Mouse (Mus musculus) v-Abl transformed pro-B cells (cell line): ENCODE measurements around the gene Cdkl1.

ENCODE experiments used
- in situ Hi-C, 2 experiments: fragments of 400-800 bp; cut with MboI; formaldehyde crosslinking; loops; one replicate each; pipeline ENCODE4 v1.15.1; 2025; ENCODE audit not compliant: unreplicated experiment in 2 of 2

Gene Cdkl1

DNA sequence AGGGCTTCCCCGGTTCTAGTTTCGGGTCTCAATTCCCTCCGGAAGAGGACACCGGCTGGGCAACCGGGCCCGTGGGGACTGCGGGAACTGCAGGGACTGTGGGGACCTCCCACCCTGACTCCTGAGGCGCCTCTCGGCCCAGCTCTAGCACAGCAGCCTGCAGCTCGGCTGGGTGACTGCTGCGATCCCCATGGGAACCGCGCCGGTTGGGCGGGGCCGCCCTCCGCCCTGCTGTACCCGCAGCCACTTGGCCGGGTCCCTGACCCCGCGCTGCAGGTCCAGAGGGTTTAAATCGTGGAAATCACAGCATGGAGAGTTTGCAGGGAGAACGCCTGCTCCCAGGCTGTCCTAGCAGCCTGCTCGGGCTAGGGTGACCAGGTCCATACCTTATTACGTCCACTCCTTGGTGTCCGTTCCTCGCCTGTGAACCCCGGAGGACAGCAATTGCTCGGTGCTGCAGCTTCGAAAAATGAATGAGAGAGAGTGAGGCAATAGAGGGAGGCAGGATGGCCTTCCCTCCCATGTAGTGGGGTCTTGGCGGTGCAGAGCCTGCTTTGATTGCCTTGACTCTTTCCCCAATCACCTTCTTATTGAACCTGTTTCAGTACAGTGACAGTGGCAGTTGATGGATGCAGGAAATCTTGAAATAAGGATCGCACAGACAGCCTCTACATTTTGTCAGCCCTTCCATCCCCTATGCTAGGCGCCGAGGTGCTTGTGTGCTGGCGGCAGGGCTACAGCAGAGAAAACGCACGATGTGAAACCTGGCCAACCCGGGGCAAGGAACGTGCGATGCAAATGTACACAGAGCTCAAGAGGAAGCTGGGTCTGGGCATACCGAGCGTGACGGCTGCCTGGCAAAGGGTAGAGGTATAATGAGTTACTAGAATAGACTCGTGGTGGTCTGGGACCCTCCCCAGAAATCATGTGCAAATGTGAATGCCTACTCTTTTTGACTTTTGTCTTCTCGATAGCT is at the start of gene Cdkl1:
Gene Cdkl1, minus strand, starts transcription at position 738 of the 976 bp plus-strand sequence.
- in situ Hi-C loops, result no loop called here

DNA sequence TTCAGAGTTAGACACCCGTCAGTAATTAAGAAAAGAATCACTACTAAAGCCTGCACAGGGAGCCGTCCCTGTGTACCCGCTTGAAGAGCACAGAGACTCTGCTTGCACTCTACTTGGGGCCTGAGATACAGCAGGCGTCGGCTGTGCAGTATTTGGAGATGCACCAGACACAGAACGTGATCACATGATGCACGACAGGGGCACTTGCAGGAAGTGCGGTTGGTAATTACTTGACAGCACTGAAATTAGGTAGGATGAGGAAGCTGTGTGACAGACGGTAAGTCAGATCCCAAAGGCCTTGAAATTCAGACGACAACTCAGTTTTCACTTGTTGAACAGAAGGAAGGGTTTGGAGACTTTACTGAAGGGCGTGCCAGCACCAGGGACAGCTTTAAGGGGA is 47.3 kb upstream of the Cdkl1 start:
- in situ Hi-C loops, result no loop called here

DNA sequence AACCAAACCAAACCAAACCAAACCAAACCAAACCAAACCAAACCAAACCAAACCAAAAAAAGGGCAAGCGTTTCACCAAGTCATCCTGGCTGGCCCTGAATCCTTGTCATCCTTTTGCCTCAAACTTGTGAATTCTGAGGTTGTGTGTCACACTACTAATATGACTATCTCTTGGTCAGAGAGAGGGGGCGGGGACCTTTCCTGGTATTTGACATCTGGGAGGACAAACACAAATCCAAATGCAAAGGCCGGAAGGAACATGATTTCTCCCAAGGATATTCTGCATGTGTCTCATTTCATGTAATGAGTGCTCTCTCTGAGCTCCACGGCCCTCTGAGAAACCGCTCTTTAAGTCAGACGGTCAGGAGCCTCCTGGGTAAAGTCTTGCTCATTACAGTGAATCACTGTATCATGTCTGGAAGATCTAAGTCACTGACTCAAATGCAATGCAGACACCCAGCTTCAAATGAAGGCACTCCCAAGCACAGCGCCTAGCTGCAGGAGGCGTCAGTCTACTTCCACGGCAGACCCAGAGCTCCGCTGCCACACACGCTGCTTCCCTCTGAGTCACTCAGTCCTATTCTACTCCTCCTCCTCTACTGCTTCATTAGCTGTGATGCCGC is 43.0 kb upstream of the Cdkl1 start:
- in situ Hi-C loops, result no loop called here

DNA sequence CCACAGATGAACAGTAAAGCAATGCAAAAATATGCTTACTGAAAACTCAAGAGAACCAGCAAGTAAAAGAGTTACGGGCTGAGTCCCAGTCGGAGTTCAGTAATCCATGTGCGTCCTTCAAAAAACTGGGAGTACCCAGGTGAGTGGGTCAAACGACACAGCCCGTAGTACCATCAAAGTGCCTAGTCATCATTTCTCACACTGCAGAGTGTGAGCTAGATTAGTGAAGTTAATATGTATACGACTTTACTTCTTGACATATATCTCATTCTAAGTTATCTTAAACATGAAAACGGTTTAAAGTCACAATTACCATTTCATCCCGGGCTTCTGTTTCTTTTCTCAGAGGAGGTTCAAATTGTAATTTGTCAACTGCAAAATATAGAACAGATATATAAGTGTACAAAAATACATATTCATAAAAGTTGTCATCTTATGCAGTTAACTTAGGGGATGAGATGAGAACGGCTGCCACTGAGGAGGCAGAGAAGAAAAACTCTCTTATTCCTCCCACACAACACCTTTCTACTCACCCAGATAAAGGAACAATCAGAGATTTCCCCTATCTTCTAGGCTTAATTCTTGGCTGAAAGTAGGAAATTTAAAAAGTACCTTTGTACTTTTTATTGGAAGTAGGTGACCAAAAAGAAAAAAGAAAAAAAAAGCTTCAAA is 40.3 kb upstream of the Cdkl1 start:
- in situ Hi-C loops, result no loop called here

DNA sequence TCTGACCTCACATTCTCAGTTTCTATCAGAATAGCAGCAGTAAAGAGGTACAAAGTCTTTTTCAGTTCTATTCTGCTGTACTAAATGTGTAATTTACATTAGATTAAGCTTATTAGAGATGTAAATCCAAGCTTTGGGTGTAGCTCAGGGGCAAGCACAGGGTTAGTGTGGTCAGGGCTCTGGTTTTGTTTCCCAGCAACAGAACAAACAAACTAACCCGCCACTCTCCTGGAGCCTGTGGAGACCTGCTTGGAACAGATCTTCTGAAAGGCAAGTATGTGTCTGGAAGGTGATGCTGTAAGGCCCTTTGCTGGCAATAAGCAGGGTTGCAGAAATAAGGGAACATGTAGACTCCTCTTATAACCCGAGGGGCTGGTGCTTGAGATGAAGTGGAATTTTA is 37.1 kb upstream of the Cdkl1 start:
- in situ Hi-C loops, result no loop called here

DNA sequence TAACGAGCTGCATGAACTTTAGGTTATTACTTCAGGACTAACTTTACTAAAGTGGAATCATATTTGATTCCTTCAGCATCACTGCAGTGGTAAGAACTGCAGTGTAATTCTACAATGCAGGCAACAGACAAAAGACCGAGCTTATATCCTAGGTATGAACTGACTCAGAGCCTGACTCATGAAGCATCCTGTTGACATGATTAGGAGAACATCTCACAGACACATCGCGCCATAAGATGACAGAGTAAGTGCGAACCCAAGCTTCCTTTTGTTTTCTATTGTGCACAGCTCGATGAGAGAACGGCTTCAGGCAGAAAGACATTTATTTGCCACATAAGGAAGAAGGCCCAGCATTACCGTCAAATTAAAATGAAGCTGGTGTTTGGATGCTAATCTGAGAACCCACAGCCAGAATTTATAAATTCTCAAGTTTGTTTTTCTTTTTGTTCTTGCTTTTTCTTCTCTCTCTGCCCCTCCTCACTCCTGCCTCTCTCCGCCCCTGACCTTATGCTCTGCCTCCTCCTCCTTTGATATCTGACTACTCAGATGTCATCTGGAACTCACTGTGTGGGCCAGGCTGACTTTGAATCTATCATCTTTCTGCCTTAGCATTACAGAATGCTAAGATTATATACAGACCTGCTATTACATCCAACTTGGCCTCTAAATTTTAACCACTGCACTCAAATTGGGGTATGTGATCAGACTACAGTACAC is 34.0 kb upstream of the Cdkl1 start:
- in situ Hi-C loops, result no loop called here

DNA sequence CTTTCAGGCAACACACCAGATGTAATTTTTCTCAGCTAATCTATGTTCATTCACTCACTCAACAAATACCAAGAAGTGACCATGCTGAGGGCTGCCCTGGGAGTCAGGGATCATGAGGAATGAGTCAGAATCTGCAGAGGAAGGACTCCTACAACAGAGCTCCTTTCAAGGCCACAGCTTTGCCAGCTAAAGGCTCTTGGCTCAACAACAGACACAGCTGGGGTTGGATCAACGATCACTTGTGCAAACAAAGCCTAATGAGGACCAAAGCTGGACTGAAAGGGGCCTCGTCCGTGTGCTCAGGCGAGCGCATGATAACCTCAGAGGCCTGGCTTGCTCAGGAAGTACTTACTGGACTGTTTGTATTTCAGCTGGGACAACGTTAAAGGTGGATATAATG is 23.2 kb upstream of the Cdkl1 start:
- in situ Hi-C loops, result no loop called here

DNA sequence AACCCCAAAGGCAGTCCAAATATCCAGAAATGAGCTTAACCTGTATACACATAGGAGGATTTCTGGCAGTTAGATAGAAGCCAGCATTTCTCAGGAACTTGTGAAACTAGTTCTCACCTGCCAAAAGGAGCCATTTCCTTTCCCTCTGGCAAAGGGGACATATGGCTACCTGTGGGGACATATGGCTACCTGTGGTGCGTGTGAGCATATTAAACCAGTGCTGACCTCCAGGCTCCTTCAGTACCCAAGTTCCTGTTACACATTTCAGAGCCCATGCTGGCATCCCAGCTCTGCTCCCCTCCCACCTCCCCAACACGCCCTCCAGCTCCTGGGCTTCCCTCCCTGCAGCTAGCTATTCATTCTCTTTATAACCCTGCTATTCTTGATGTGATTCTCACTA is 22.5 kb upstream of the Cdkl1 start:
- in situ Hi-C loops, result no loop called here

DNA sequence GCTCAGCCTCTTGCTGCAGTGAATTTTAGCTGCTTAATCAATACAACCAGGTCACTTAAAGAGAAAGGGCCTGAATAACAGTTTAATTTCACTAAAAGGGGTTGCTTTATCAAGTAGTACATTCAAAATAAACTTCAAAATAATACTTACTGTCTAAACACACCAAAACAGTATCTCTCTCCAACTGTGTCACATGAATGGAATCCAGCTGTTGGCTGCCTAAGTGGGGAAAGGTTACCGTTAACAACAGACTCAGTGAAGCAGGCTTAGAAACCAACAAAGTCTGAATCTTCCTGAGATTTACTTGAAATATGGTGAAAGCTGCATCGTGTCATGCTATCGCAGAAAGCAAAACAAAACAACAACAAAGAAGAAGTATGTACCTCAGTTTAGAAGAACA is 21.9 kb upstream of the Cdkl1 start:
- in situ Hi-C loops, result no loop called here

DNA sequence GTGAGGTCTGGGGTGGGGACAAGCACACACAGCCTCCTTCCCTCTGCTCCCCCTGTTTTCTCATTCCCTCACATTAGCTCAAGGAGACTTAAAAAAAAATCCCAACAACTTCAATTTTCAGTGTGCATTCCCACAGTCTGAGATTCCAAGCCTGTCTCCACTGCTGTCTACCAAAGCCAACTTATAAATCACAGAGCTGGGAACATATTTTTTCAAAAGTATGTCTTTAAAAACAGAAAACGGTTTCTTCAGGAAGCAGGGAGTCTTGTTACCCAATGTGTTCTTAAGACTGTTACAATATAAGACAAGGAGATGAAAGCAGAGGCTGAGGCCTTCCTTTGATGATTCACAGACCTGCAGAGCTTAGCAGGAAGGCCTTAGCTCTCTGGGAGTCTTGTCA is 20.9 kb upstream of the Cdkl1 start:
- in situ Hi-C loops, result no loop called here

DNA sequence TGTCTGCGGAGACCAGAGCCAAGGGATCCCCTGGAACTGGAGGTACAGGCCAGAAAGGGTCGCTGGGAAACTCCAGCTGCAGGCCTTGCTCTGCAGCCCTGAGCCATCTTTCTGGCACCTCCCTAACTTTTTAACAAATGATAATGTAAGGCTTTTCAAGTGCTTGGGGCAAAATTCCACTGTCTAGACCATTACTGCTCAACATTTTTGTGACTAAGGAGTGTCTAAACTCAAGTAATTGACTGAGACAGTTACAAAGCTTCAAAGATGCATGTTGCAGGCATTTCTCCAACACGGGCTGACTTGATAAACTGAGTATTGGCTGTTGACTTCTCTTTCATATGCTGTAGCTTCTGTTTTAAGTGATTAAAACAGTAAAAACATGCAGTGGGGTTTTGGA is 18.4 kb upstream of the Cdkl1 start:
- in situ Hi-C loops, result no loop called here

DNA sequence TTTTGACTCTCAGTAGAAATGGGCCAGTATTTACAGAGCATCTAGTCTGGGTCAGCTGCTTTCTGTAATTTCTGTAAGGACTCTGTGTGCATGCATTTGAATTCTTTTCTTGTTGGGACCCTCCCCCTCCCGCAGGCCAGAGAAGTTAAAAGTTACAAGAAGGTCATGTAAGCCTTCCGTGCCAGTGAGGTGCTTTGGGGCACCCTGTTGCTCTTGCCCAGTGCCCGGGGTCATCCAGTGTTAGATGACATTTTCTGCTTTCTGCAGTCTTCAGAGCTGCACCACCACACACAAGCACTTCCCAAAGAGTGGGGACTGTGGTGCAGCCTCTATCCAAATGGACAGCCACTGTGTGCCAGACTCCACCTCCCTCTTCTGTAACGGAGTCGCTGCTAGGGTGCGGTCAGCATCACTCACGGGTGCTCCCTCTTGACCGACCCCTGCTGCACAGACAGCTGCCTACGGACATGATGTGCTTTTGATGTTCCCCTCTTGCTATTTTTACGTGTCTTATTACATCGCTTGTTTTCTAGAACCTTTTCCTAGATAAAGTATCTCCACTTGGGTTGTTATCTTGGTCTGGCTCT is 16.4 kb upstream of the Cdkl1 start:
- in situ Hi-C loops, result no loop called here

DNA sequence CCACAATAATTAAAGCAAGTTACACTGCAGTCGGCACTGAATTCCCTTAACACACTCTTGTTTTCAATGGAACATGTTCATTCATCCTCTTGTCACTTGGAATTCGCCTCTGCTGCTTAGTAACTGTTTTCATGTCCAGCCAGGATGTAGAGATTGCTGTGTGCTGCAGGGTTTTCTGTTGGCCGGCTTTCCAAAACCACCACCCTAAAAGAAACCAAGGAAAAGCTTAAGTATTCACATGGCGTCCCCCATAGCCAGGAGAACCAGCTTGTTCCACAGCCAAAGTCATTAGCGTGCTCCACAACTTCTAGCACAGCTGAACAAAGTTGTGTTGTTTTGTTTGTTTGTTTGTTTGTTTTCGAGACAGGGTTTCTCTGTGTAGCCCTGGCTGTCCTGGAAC is 14.1 kb upstream of the Cdkl1 start:
- in situ Hi-C loops, result no loop called here

DNA sequence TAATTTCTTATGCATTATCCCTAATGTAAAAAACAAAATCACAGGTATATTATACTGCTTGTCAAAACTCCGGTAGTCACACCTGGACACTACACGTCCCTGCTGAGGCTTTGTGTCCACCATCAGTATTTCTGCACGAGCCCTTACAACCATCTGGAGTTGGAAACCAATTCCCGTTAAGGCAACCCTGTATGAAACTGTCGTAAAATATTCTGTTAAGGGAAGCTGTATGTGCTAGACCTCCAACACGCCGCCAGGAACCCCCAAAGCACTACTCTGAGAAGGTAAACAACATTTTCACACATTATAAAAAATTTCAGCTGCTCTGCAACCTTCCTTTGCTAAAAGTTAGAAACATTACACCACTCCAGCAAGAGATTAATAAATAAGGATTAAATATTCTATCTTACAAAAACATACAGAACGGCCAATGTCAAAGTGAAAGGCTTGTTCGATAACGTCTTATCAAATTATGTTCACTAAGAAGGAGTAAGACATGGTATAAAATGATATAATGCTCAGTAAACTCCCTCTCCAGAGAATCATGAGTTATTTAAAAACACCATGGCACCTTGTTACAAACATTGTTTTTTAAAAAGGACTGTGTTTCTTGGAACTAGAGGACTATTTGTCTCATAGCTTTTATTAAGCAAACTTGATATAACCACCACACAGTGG is 13.5 kb upstream of the Cdkl1 start:
- in situ Hi-C loops, result no loop called here

DNA sequence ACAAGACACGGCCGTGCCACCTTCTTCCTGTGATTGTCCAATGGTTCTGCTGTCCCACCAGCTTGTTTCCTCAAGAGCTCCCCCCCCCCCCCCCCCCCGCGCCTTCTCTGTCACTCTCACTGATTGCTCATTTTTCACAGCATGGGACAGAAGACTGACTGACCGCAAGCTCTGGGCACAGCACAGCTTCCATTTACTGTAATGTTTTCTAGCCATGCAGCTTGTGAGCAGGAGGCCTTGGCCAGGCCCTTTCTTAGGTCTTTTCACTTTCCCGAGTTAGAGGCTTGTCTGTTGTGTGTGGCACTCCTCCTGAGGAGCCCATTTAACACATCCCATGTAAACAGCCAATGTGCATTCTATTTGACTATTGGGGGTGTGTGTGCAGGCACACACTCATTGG is 12.1 kb upstream of the Cdkl1 start:
- in situ Hi-C loops, result no loop called here

DNA sequence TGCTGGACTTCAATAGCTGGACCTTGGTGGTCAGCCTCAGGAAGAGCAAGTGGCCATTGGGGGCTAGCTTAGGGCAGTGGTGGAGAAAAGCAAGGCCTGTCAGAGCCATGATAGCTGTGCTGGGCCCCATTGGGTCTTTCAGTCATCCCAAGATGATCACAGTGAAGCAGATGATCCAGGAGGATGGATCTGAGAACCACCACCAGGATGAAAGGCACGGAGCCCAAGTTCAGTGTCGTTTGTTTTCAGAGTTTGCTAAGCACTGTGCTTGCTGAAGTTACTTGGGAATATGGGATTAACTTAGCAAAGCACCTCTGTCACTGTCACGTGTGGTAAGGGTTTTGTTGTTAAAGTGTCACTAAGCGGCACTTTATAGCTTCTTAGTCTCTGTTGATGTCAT is 9.5 kb upstream of the Cdkl1 start:
- in situ Hi-C loops, result no loop called here

DNA sequence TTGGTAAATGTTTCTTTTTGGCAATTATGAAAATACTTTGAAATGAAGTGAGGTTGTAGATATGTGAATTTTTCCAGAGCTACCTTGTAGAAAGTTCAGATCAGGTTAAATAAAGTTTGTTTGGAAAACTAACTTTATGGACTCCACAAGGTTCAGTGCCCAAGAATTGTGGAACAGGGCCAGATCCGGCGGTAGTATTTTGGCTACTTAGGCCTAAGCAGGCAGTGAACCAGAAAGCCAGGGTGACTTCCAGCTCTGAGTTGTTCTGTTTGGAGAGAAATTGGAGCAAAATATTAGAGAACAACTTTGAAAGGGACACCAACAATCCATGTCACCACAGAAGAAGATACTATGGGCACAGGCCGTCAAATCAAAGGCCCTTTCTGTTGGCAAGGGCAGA is 5.2 kb upstream of the Cdkl1 start:
- in situ Hi-C loops, result no loop called here

DNA sequence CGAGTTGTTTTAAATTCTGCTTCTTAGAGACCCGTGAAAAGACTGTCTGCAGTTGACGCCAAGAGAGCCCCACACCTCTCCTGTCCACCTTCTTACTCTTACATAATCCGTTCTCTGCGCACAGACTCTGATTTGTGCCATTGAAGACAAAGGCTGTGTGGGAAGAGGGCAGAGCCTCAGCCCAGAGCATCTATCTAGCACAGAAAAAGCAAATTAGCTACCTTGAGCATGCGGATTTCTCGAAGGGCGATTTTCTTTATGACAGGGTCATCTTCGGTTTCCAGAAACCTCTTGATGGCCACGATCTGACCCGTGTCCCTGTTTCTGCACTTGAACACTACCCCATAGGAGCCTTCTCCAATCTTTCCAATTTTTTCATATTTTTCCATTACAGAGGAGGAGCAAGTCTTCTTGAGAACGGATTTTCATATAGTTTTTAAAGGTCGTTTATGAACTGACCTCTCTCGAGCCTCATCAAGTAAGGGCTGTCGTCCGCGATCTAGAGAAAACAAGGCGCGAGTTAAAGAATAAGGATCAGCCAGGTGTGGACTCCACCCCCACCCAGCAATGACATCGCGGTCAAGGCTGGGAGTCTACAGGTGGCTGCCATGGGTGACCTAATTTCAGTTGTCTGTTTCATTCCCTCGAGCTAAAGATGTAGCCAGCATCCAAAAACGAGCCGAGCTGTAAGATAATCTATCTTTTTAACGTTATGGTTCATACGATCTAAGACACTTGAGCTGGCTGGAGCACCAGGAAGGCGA is 1.1 kb downstream of the Cdkl1 start:
- in situ Hi-C loops, result no loop called here

DNA sequence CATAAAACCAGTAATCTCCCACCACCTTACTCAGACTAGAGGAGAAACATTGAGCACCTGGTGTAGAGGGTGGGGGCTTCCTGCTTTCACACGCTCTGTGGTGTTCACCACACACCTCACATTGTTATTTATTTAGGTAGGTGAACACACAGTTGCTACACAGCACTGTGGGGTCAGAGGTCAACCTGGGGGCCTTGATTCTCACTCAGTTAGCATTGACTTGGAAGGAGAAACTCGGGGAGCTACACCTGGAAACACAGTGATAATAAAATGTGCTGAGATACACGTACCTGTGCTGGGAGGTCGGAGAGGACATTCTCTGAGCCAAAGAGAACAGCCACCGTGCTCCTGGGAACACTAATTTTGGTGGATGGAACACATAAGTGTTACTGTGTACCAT is 2.7 kb downstream of the Cdkl1 start:
- in situ Hi-C loops, result no loop called here
